Mouse (Mus musculus): Measurements from ENCODE around the gene Grem1. TPM values are rescaled to one million over a fixed set of nuclear protein-coding genes. Genes with fewer than 3 reads are reported as not detected.
A peak's percentile ranks its signal among the peaks of the same experiment; 100 is the strongest.

Grem1 gene
- polyA plus RNA-seq, 2 experiments: not detected

DNA sequence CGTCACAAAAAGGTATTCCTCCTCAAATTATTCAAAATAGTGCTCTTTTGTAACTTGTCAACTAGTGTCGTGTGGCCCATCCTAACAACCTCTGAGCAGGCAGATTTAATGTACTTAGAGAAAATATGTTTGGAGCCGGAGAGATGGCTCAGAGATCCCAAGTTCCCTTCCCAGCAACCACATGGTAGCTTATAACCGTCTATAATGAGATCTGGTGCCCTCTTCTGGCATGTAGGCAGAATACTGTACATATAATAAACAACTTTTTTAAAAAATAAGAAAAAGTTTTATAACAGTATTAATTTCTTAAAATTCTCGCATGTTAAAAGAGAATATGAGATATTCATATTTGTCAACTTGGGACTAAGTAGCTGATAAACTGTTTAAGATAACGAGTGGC lies 19.6 kb upstream of the Grem1 start:
- ATAC-seq (ENCODE audit: insufficient read depth) (no peak), DNase-seq (ENCODE audit: low read depth in 3 of 3, low spot score in 3 of 3) (no peak)
- H3K4me1 ChIP-seq (replicated peaks; ENCODE audit: control insufficient read depth in 2 of 2, insufficient read depth in 2 of 2, low read length in 1 of 2): peaks cover 0 to 3% of the 10 kb centered on the region in 2 experiments; a peak in 1 of 4 replicates
- no peak overlapping the region for H3K4me2 ChIP-seq (ENCODE audit: low read depth)
- no peaks in the 10 kb centered on the region for H3K36me3 ChIP-seq (replicated peaks; ENCODE audit: control insufficient read depth, insufficient read depth, low read depth)
- H3K4me3 ChIP-seq (ENCODE audit: insufficient read depth in 1 of 2, low read depth in 2 of 2, low read length in 2 of 2): no peak overlapping the region
- no peaks in the 10 kb centered on the region for H3K9me3 ChIP-seq (ENCODE audit: control insufficient read depth, low read length)
- H3K27me3 ChIP-seq (ENCODE audit: control insufficient read depth, insufficient read depth, low read length): no peaks in the 10 kb centered on the region
- no peak overlapping the region for H3K27ac ChIP-seq
- no peak for TF ChIP-seq EP300 (IDR thresholded peaks at IDR 0.05; ENCODE audit: low read depth)
- TF ChIP-seq CTCF (IDR thresholded peaks at IDR 0.05; ENCODE audit: low read depth): no peak
- H3K9ac ChIP-seq (replicated peaks): no peak overlapping the region
- WGBS (ENCODE audit: insufficient replicate concordance): 48% methylated on average over 6 of the region's 6 CpGs

DNA sequence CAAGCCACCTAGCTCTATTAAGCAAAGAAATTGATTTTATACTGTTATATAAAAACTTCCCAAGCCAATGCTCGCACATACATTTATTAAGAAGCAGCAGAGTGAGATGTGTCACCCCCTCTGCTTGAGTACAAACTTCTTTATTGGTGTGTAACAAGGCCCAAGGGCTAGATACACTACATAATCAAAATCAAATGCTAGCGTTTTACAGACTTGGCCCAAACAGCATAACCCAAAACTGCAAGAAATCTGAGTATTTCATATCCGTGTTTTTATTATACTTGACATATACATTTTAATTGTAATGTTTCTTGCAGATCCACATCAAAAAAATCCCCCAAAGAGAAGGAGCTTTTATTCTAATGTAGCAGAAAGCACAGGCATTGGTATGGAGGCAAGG lies 17.9 kb upstream of the Grem1 start:
- ATAC-seq (ENCODE audit: insufficient read depth): no peak
- Histone ChIP-seq H3K4me2 (ENCODE audit: low read depth) (no peak overlapping the region), H3K36me3 (replicated peaks; ENCODE audit: control insufficient read depth, insufficient read depth, low read depth) (no peaks in the 10 kb centered on the region), H3K9ac (replicated peaks) (no peak overlapping the region), H3K4me3 (ENCODE audit: insufficient read depth in 1 of 2, low read depth in 2 of 2, low read length in 2 of 2) (no peak overlapping the region), H3K27ac (no peak overlapping the region), H3K9me3 (ENCODE audit: control insufficient read depth, low read length) (no peaks in the 10 kb centered on the region), H3K27me3 (ENCODE audit: control insufficient read depth, insufficient read depth, low read length) (no peaks in the 10 kb centered on the region), H3K4me1 (replicated peaks; ENCODE audit: control insufficient read depth in 2 of 2, insufficient read depth in 2 of 2, low read length in 1 of 2) (peaks cover 0 to 3% of the 10 kb centered on the region in 2 experiments; a peak in 1 of 4 replicates)
- no peak for DNase-seq (ENCODE audit: low read depth in 3 of 3, low spot score in 3 of 3)
- WGBS (ENCODE audit: insufficient replicate concordance): 62% methylated on average over 3 of the region's 3 CpGs
- no peak for TF ChIP-seq EP300 (IDR thresholded peaks at IDR 0.05; ENCODE audit: low read depth)
- no peak for TF ChIP-seq CTCF (IDR thresholded peaks at IDR 0.05; ENCODE audit: low read depth)

DNA sequence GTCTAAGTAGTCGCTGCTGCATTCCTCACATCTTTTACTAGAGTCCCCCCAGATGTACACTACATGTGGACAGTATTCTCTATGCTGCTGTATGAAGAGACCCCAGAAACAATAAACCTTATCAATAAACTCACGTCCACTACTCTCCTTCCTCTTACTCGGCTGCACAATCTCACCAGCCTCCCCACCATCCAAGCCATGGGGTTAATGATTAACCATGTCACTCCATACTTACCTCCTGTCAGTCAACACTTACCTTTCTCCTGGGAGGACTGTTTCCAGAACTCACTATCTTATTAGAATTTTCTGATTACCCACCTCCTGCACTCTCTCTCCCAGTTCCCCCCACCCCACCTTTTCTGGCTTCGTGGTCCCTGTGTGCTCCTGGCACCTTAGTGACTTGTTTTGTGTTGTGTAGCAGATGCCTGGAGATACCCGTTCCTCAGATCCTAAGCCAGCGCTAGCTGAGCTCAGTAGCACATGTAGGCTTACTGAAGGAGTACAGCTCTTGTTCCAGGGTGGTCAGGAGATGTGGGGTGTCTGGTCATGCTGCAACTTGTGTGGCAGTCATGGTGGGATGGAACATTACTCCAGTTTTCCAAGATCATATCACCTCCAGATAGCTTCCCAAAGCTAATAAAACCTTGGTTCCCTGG lies 15.8 kb upstream of the Grem1 start:
- Histone ChIP-seq H3K9me3 (ENCODE audit: control insufficient read depth, low read length) (no peaks in the 10 kb centered on the region), H3K9ac (replicated peaks) (no peak overlapping the region), H3K4me3 (ENCODE audit: insufficient read depth in 1 of 2, low read depth in 2 of 2, low read length in 2 of 2) (no peak overlapping the region), H3K27me3 (ENCODE audit: control insufficient read depth, insufficient read depth, low read length) (no peaks in the 10 kb centered on the region), H3K27ac (no peak overlapping the region), H3K36me3 (replicated peaks; ENCODE audit: control insufficient read depth, insufficient read depth, low read depth) (no peaks in the 10 kb centered on the region), H3K4me1 (replicated peaks; ENCODE audit: control insufficient read depth in 2 of 2, insufficient read depth in 2 of 2, low read length in 1 of 2) (peaks cover 0 to 3% of the 10 kb centered on the region in 2 experiments; a peak in 1 of 4 replicates), H3K4me2 (ENCODE audit: low read depth) (no peak overlapping the region)
- no peak for ATAC-seq (ENCODE audit: insufficient read depth)
- no peak for DNase-seq (ENCODE audit: low read depth in 3 of 3, low spot score in 3 of 3)
- no peak for TF ChIP-seq EP300 (IDR thresholded peaks at IDR 0.05; ENCODE audit: low read depth)
- WGBS (ENCODE audit: insufficient replicate concordance): 40% methylated on average over 6 of the region's 6 CpGs

DNA sequence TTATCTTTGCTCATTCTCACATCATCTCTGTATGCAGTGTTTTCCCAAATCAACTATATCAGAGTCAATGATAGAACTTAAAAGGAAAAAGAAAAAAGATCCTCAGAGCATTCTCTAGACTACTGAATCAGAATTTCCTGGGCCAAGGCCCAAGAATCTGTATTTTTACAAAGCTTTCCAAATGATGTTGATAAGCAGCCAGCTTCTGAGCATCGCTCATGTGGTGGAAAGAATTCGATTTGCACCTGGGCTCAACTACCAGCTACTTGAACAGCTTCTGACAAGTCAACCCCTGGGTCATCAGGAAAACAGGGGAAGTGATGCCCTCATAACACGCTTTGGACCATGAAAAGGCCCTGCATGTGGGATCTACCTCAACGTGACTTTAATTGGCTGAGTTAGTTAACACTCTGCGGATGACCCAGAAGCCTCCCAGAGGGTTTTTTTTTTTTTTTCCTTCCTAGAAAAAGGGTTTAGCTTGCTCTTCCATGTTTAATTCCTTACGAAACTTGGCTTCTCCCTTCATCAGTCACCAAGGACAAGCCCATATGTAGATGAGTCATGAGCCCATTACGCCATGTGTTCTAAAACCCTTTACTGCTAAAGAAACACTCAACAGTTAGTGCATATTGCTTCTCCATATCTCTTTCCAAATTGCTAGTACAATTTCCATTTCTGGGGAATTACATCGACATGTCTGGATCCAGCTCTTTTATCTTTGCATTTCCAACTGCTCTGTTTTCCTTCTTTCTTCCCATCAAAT lies 10.3 kb upstream of the Grem1 start:
- no peaks in the 10 kb centered on the region for H3K9me3 ChIP-seq (ENCODE audit: control insufficient read depth, low read length)
- no peak overlapping the region for H3K4me3 ChIP-seq (ENCODE audit: insufficient read depth in 1 of 2, low read depth in 2 of 2, low read length in 2 of 2)
- no peak for ATAC-seq (ENCODE audit: insufficient read depth)
- no peak overlapping the region for H3K9ac ChIP-seq (replicated peaks)
- H3K4me2 ChIP-seq (ENCODE audit: low read depth): no peak overlapping the region
- DNase-seq (ENCODE audit: low read depth in 3 of 3, low spot score in 3 of 3): no peak
- H3K27ac ChIP-seq: no peak overlapping the region
- TF ChIP-seq EP300 (IDR thresholded peaks at IDR 0.05; ENCODE audit: low read depth): no peak
- TF ChIP-seq CTCF (IDR thresholded peaks at IDR 0.05; ENCODE audit: low read depth): no peak
- H3K4me1 ChIP-seq (replicated peaks; ENCODE audit: control insufficient read depth in 2 of 2, insufficient read depth in 2 of 2, low read length in 1 of 2): no peaks in the 10 kb centered on the region
- H3K27me3 ChIP-seq (ENCODE audit: control insufficient read depth, insufficient read depth, low read length): no peaks in the 10 kb centered on the region
- H3K36me3 ChIP-seq (replicated peaks; ENCODE audit: control insufficient read depth, insufficient read depth, low read depth): no peaks in the 10 kb centered on the region
- WGBS (ENCODE audit: insufficient replicate concordance): 57% methylated on average over 8 of the region's 8 CpGs

GRCm38 (mm10) chr2:113765885-113766284 lies 7.4 kb upstream of the Grem1 start:
- WGBS (ENCODE audit: insufficient replicate concordance): 35% methylated on average over 1 of the region's 1 CpGs
- H3K4me3 ChIP-seq (ENCODE audit: insufficient read depth in 1 of 2, low read depth in 2 of 2, low read length in 2 of 2): no peak overlapping the region
- peak; percentile 1 to 9 (median 9) for DNase-seq (ENCODE audit: low read depth in 3 of 3, low spot score in 3 of 3)

More at GRCm38 (mm10) chr2:113765885-113766284, 7.4 kb upstream of the Grem1 start:
- no peak overlapping the region for H3K4me2 ChIP-seq (ENCODE audit: low read depth)
- H3K27me3 ChIP-seq (ENCODE audit: control insufficient read depth, insufficient read depth, low read length): no peaks in the 10 kb centered on the region
- H3K9me3 ChIP-seq (ENCODE audit: control insufficient read depth, low read length): no peaks in the 10 kb centered on the region
- ATAC-seq (ENCODE audit: insufficient read depth): peak; percentile 62; the same call in 1 of the 2 replicates
- H3K36me3 ChIP-seq (replicated peaks; ENCODE audit: control insufficient read depth, insufficient read depth, low read depth): no peaks in the 10 kb centered on the region
- H3K27ac ChIP-seq: no peak overlapping the region
- TF ChIP-seq EP300 (IDR thresholded peaks at IDR 0.05; ENCODE audit: low read depth) (no peak), CTCF (IDR thresholded peaks at IDR 0.05; ENCODE audit: low read depth) (no peak)
- H3K9ac ChIP-seq (replicated peaks): no peak overlapping the region
- H3K4me1 ChIP-seq (replicated peaks; ENCODE audit: control insufficient read depth in 2 of 2, insufficient read depth in 2 of 2, low read length in 1 of 2): no peaks in the 10 kb centered on the region
